Mouse (Mus musculus) thymus, postnatal 0 days (tissue): Measurements from ENCODE around the gene Lasp1. TPM values are rescaled to one million over a fixed set of nuclear protein-coding genes. Genes with fewer than 3 reads are reported as not detected.
"Not testable (repeated sequence)": the region's sequence is repeated elsewhere in the genome, so short reads cannot be mapped to it uniquely, and the experiment has no call there.

ENCODE experiments used
- DNase-seq: peaks from one replicate; pipeline ENCODE4 v3.0.0-alpha.2; 2015; ENCODE audit warnings: low spot score
- polyA plus RNA-seq: library from polyadenylated mRNA; unstranded; fragments of >200 nt; fragmentation: Nextera tagmentation; extraction: Ambion mirVana; gene quantifications from 2 replicates; pipeline ENCODE4 v1.2.1, GENCODE M21; 2015

The Lasp1 gene
- 98.7 and 108 TPM in 2 replicates for polyA plus RNA-seq

- DNase-seq, result peak; percentile 91
Observed at GRCm38 (mm10) chr11:97798782-97799145, at the start of gene Lasp1. Gene Lasp1 (plus strand): TSS chr11:97799000.

- DNase-seq, result no peak
Observed at GRCm38 (mm10) chr11:97753277-97753676, 45.5 kb upstream of the Lasp1 start.

- no peak for DNase-seq
Observed at GRCm38 (mm10) chr11:97758125-97758524, 40.7 kb upstream of the Lasp1 start.

- DNase-seq, result no peak
Observed at GRCm38 (mm10) chr11:97758942-97759341, 39.9 kb upstream of the Lasp1 start.

- DNase-seq, result no peak
Observed at GRCm38 (mm10) chr11:97761638-97762037, 37.2 kb upstream of the Lasp1 start.

GRCm38 (mm10) chr11:97766154-97766881 lies 32.5 kb upstream of the Lasp1 start, which contains the start of gene Cwc25:
Gene Cwc25 (minus strand): TSS chr11:97766556.
- peak; percentile 97 for DNase-seq

GRCm38 (mm10) chr11:97769704-97770103 lies 29.1 kb upstream of the Lasp1 start:
- no peak for DNase-seq

GRCm38 (mm10) chr11:97771410-97771809 lies 27.4 kb upstream of the Lasp1 start:
- no peak for DNase-seq

- DNase-seq, result no peak
Observed at GRCm38 (mm10) chr11:97775186-97775585, 23.6 kb upstream of the Lasp1 start.

GRCm38 (mm10) chr11:97775808-97776496 lies 22.8 kb upstream of the Lasp1 start, which contains the start of gene 1700001P01Rik:
Gene 1700001P01Rik (minus strand): TSS chr11:97775918.
- no peak for DNase-seq

- DNase-seq, result no peak
Observed at GRCm38 (mm10) chr11:97776497-97777128, 22.2 kb upstream of the Lasp1 start.

GRCm38 (mm10) chr11:97777129-97777529 lies 21.7 kb upstream of the Lasp1 start:
- DNase-seq, result no peak

GRCm38 (mm10) chr11:97778918-97779317 lies 19.9 kb upstream of the Lasp1 start:
- DNase-seq, result no peak

GRCm38 (mm10) chr11:97779968-97780701 lies 18.7 kb upstream of the Lasp1 start:
- DNase-seq, result no peak

- DNase-seq, result no peak
Observed at GRCm38 (mm10) chr11:97781478-97781831, 17.3 kb upstream of the Lasp1 start.

GRCm38 (mm10) chr11:97781832-97782563 lies 16.8 kb upstream of the Lasp1 start, which contains the start of gene Rpl23:
Gene Rpl23 (minus strand): TSS chr11:97782437.
- DNase-seq, result peak; percentile 97

- no peak for DNase-seq
Observed at GRCm38 (mm10) chr11:97782564-97782895, 16.3 kb upstream of the Lasp1 start.

- DNase-seq, result no peak
Observed at GRCm38 (mm10) chr11:97787961-97788360, 10.8 kb upstream of the Lasp1 start.

GRCm38 (mm10) chr11:97789727-97790126 lies 9.1 kb upstream of the Lasp1 start:
- no peak for DNase-seq

GRCm38 (mm10) chr11:97790778-97791438 lies 7.9 kb upstream of the Lasp1 start:
- DNase-seq, result not testable (repeated sequence)
